Mouse (Mus musculus) liver, embryonic 12.5 days (tissue): ENCODE results near the gene Slc41a1. TPM values are rescaled to one million over a fixed set of nuclear protein-coding genes. Genes with fewer than 3 reads are reported as not detected.

ENCODE experiments used
- ATAC-seq: fragments of 200-750 bp; cut with Nextera tagmentation; 2 replicates; pipeline ENCODE4 v1.8.0; 2017; ENCODE audit warnings: moderate number of reproducible peaks, mild to moderate bottlenecking, moderate library complexity
- H3K27ac ChIP-seq: fragments of 300-500 bp; sonication (generic); 2 replicates; pipeline ENCODE4 v1.5.1; 2016; ENCODE audit warnings: mild to moderate bottlenecking
- H3K27me3 ChIP-seq: fragments of 300-500 bp; sonication (generic); replicated peaks from 2 replicates; pipeline ENCODE4 v1.6.1; 2016; ENCODE audit warnings: mild to moderate bottlenecking, moderate library complexity
- H3K36me3 ChIP-seq: fragments of 300-500 bp; sonication (generic); 2 replicates; pipeline ENCODE4 v1.6.1; 2016; ENCODE audit warnings: mild to moderate bottlenecking, moderate library complexity
- H3K4me1 ChIP-seq: fragments of 300-500 bp; sonication (generic); 2 replicates; pipeline ENCODE4 v1.6.1; 2016
- H3K4me2 ChIP-seq: fragments of 300-500 bp; sonication (generic); 2 replicates; pipeline ENCODE4 v1.6.1; 2016; ENCODE audit warnings: mild to moderate bottlenecking, moderate library complexity
- H3K4me3 ChIP-seq: fragments of 300-500 bp; sonication (generic); 2 replicates; pipeline ENCODE4 v1.5.1; 2016; ENCODE audit warnings: mild to moderate bottlenecking, moderate library complexity
- H3K9ac ChIP-seq: fragments of 300-500 bp; sonication (generic); 2 replicates; pipeline ENCODE4 v1.6.1; 2016; ENCODE audit warnings: mild to moderate bottlenecking, moderate library complexity
- H3K9me3 ChIP-seq: fragments of 300-500 bp; sonication (generic); replicated peaks from 2 replicates; pipeline ENCODE4 v1.6.1; 2016; ENCODE audit warnings: mild to moderate bottlenecking, moderate library complexity
- WGBS: fragments of 180-500 bp; shearing (Covaris S2); methylation state at CpG from one replicate; pipeline ENCODE4 v1.1.7; 2016; ENCODE audit not compliant: insufficient replicate concordance; 5-methylcytosine and 5-hydroxymethylcytosine counted together
- polyA plus RNA-seq: library from polyadenylated mRNA; unstranded; fragments of >200 nt; fragmentation: Nextera tagmentation; extraction: Ambion mirVana; gene quantifications from 2 replicates; pipeline ENCODE4 v1.2.1, GENCODE M21; 2016

The Slc41a1 gene
- polyA plus RNA-seq, 1 experiment from 2014 or later: 3.4 TPM

GRCm38 (mm10) chr1:131865596-131865995, 38.3 kb downstream of the Slc41a1 start:
- Histone ChIP-seq H3K27ac (no peak overlapping the region), H3K9ac (no peak overlapping the region), H3K4me3 (no peak overlapping the region), H3K9me3 (no peaks in the 10 kb centered on the region), H3K36me3 (no peaks in the 10 kb centered on the region), H3K4me1 (peaks cover 12% of the 10 kb centered on the region), H3K4me2 (no peak overlapping the region), H3K27me3 (no peaks in the 10 kb centered on the region)
- 77% methylated on average over 5 of the region's 5 CpGs for WGBS
- ATAC-seq: no peak

GRCm38 (mm10) chr1:131866304-131866999, 39.2 kb downstream of the Slc41a1 start:
- no peak for ATAC-seq
- H3K4me1 ChIP-seq: peaks cover 12% of the 10 kb centered on the region
- H3K9ac ChIP-seq: no peak overlapping the region
- 43% methylated on average over 6 of the region's 6 CpGs for WGBS
- H3K4me2 ChIP-seq: peak overlapping the region; percentile 85
- H3K27ac ChIP-seq: no peak overlapping the region
- no peaks in the 10 kb centered on the region for H3K9me3 ChIP-seq
- no peaks in the 10 kb centered on the region for H3K36me3 ChIP-seq
- no peaks in the 10 kb centered on the region for H3K27me3 ChIP-seq
- peak overlapping the region; percentile 71 for H3K4me3 ChIP-seq

- H3K36me3 ChIP-seq: no peaks in the 10 kb centered on the region
- H3K27ac ChIP-seq: no peak within 1 kb of the TSS
- peak; percentile 95 for ATAC-seq
- H3K9ac ChIP-seq: peak within 1 kb of the TSS; percentile 74
- WGBS: 1% methylated on average over 46 of the region's 46 CpGs
- H3K4me3 ChIP-seq: peak within 1 kb of the TSS; percentile 71
- H3K4me1 ChIP-seq: peaks cover 12% of the 10 kb centered on the region
- peak within 1 kb of the TSS; percentile 85 for H3K4me2 ChIP-seq
- H3K27me3 ChIP-seq: no peaks in the 10 kb centered on the region
- H3K9me3 ChIP-seq: no peaks in the 10 kb centered on the region
Observed at GRCm38 (mm10) chr1:131867093-131867945, 40.0 kb downstream of the Slc41a1 start, which contains the start of gene Rab29. Rab29 (plus strand) TSS chr1:131867224.

GRCm38 (mm10) chr1:131867946-131868290, 40.6 kb downstream of the Slc41a1 start:
- H3K9ac ChIP-seq: peak overlapping the region; percentile 74
- H3K27ac ChIP-seq: no peak overlapping the region
- H3K9me3 ChIP-seq: no peaks in the 10 kb centered on the region
- ATAC-seq: 0 out of 2 replicates have a peak, but pooled peaks have one; percentile 2
- 30% methylated on average over 10 of the region's 10 CpGs for WGBS
- peak overlapping the region; percentile 71 for H3K4me3 ChIP-seq
- no peaks in the 10 kb centered on the region for H3K27me3 ChIP-seq
- peak overlapping the region; percentile 85 for H3K4me2 ChIP-seq
- peaks cover 12% of the 10 kb centered on the region for H3K4me1 ChIP-seq
- no peaks in the 10 kb centered on the region; the same call in 1 of the 2 replicates for H3K36me3 ChIP-seq

- H3K27ac ChIP-seq: no peak overlapping the region
- H3K36me3 ChIP-seq: no peaks in the 10 kb centered on the region; the same call in 1 of the 2 replicates
- H3K9me3 ChIP-seq: no peaks in the 10 kb centered on the region
- H3K4me1 ChIP-seq: peaks cover 12% of the 10 kb centered on the region
- H3K4me3 ChIP-seq: no peak overlapping the region
- 67% methylated on average over 2 of the region's 2 CpGs for WGBS
- no peak overlapping the region for H3K9ac ChIP-seq
- ATAC-seq: no peak
- H3K4me2 ChIP-seq: no peak overlapping the region
- no peaks in the 10 kb centered on the region for H3K27me3 ChIP-seq
Observed at GRCm38 (mm10) chr1:131869561-131869960, 42.3 kb downstream of the Slc41a1 start.

GRCm38 (mm10) chr1:131872856-131873255, 45.6 kb downstream of the Slc41a1 start:
- Histone ChIP-seq H3K4me3 (no peak overlapping the region), H3K4me1 (peaks cover 4% of the 10 kb centered on the region), H3K9me3 (no peaks in the 10 kb centered on the region), H3K36me3 (no peaks in the 10 kb centered on the region; the same call in 1 of the 2 replicates), H3K9ac (no peak overlapping the region), H3K4me2 (no peak overlapping the region), H3K27me3 (no peaks in the 10 kb centered on the region), H3K27ac (no peak overlapping the region)
- WGBS: 54% methylated on average over 1 of the region's 1 CpGs
- no peak for ATAC-seq

- Histone ChIP-seq H3K4me1 (no peaks in the 10 kb centered on the region), H3K36me3 (no peaks in the 10 kb centered on the region), H3K9ac (no peak overlapping the region), H3K4me2 (no peak overlapping the region), H3K27ac (no peak overlapping the region), H3K9me3 (no peaks in the 10 kb centered on the region), H3K4me3 (no peak overlapping the region), H3K27me3 (no peaks in the 10 kb centered on the region)
- no peak for ATAC-seq
- WGBS: 71% methylated on average over 2 of the region's 2 CpGs
Observed at GRCm38 (mm10) chr1:131879816-131880215, 52.5 kb downstream of the Slc41a1 start.

- 29% methylated on average over 2 of the region's 2 CpGs for WGBS
- Histone ChIP-seq H3K4me1 (no peaks in the 10 kb centered on the region), H3K9me3 (no peaks in the 10 kb centered on the region), H3K4me3 (no peak overlapping the region), H3K27ac (no peak overlapping the region), H3K4me2 (no peak overlapping the region), H3K9ac (no peak overlapping the region), H3K27me3 (no peaks in the 10 kb centered on the region; the same call in 1 of the 2 replicates), H3K36me3 (no peaks in the 10 kb centered on the region)
- no peak for ATAC-seq
Observed at GRCm38 (mm10) chr1:131882787-131883186, 55.5 kb downstream of the Slc41a1 start.

- WGBS: 55% methylated on average over 2 of the region's 2 CpGs
- Histone ChIP-seq H3K9me3 (no peaks in the 10 kb centered on the region), H3K4me2 (no peak overlapping the region), H3K4me1 (no peaks in the 10 kb centered on the region), H3K27ac (no peak overlapping the region), H3K4me3 (no peak overlapping the region), H3K36me3 (no peaks in the 10 kb centered on the region), H3K27me3 (no peaks in the 10 kb centered on the region; the same call in 1 of the 2 replicates), H3K9ac (no peak overlapping the region)
- no peak for ATAC-seq
Observed at GRCm38 (mm10) chr1:131886173-131886572, 58.9 kb downstream of the Slc41a1 start.

- Histone ChIP-seq H3K36me3 (no peaks in the 10 kb centered on the region), H3K4me2 (no peak overlapping the region), H3K4me3 (no peak overlapping the region), H3K9ac (no peak overlapping the region), H3K9me3 (no peaks in the 10 kb centered on the region), H3K4me1 (no peaks in the 10 kb centered on the region), H3K27ac (no peak overlapping the region), H3K27me3 (no peaks in the 10 kb centered on the region; the same call in 1 of the 2 replicates)
- ATAC-seq: no peak
- WGBS: 80% methylated on average over 3 of the region's 3 CpGs
Observed at GRCm38 (mm10) chr1:131886641-131887040, 59.3 kb downstream of the Slc41a1 start.

- 65% methylated on average over 6 of the region's 6 CpGs for WGBS
- Histone ChIP-seq H3K4me1 (no peaks in the 10 kb centered on the region), H3K4me2 (no peak overlapping the region), H3K27ac (no peak overlapping the region), H3K36me3 (no peaks in the 10 kb centered on the region), H3K4me3 (no peak overlapping the region), H3K9me3 (no peaks in the 10 kb centered on the region), H3K27me3 (no peaks in the 10 kb centered on the region; the same call in 1 of the 2 replicates), H3K9ac (no peak overlapping the region)
- no peak for ATAC-seq
Observed at GRCm38 (mm10) chr1:131890043-131890658, 62.9 kb downstream of the Slc41a1 start.

- 68% methylated on average over 4 of the region's 4 CpGs for WGBS
- no peaks in the 10 kb centered on the region for H3K9me3 ChIP-seq
- H3K27me3 ChIP-seq: no peaks in the 10 kb centered on the region; the same call in 1 of the 2 replicates
- H3K4me2 ChIP-seq: no peak overlapping the region
- ATAC-seq: no peak
- no peaks in the 10 kb centered on the region for H3K36me3 ChIP-seq
- no peak overlapping the region for H3K4me3 ChIP-seq
- H3K27ac ChIP-seq: no peak overlapping the region
- no peak overlapping the region for H3K9ac ChIP-seq
- no peaks in the 10 kb centered on the region for H3K4me1 ChIP-seq
Observed at GRCm38 (mm10) chr1:131891436-131891835, 64.1 kb downstream of the Slc41a1 start.
